Mouse (Mus musculus) E14TG2a.4 (cell line): Measurements from ENCODE around the gene Dcaf6.
"Not testable (repeated sequence)": the region's sequence is repeated elsewhere in the genome, so short reads cannot be mapped to it uniquely, and the experiment has no call there.

Experiments
- H3K27me3 ChIP-seq: 2 replicates; pipeline ENCODE4 v1.6.1; 2014; ENCODE audit warnings: low read length, control low read depth; ENCODE audit not compliant: insufficient read depth
- H3K36me3 ChIP-seq: 2 replicates; pipeline ENCODE4 v1.6.1; 2014; ENCODE audit warnings: low read length, control low read depth; ENCODE audit not compliant: insufficient read depth
- H3K4me1 ChIP-seq: replicated peaks from 2 replicates; pipeline ENCODE4 v1.6.1; 2014; ENCODE audit warnings: low read depth, low read length, control low read depth
- H3K4me3 ChIP-seq: replicated peaks from 2 replicates; pipeline ENCODE4 v1.5.1; 2014; ENCODE audit warnings: mild to moderate bottlenecking, low read length
- H3K9me3 ChIP-seq: 2 replicates; pipeline ENCODE4 v1.6.1; 2014; ENCODE audit warnings: low read length, control low read depth
- CTCF ChIP-seq: conservative IDR thresholded peaks from 2 replicates; pipeline ENCODE4 v1.5.1; 2014; ENCODE audit warnings: low read length
- NANOG ChIP-seq: IDR thresholded peaks from 2 replicates; pipeline ENCODE4 v1.6.1; 2014; ENCODE audit warnings: borderline replicate concordance, low read length, mixed read lengths
- POU5F1 ChIP-seq: IDR thresholded peaks from 2 replicates; pipeline ENCODE4 v1.6.1; 2014; ENCODE audit warnings: low read length, borderline replicate concordance

Dcaf6 gene

DNA sequence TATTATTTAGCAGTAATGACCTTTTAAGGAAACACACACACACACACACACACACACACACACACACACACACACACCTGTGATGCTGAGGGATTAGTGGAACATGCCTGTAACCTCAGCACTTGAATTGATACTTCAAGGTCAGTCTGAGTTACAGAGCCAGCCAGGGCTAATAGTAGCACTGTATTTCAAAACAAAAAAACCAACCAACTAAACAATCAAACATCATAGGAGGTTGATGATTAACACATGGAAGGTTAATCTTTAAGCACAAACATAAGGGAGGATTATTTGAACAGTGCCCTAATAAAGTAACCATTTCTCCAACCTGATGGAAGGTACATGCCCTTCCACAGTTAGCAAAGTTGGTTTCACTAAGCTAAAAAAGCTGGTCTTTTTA, 111.6 kb downstream of the Dcaf6 start:
- H3K27me3 ChIP-seq, result no peaks in the 10 kb centered on the region
- no peak overlapping the region for H3K4me3 ChIP-seq
- no peak for TF ChIP-seq CTCF
- TF ChIP-seq POU5F1, result no peak
- no peak for TF ChIP-seq NANOG
- no peaks in the 10 kb centered on the region for H3K4me1 ChIP-seq
- H3K36me3 ChIP-seq, result peaks cover 5% of the 10 kb centered on the region
- no peaks in the 10 kb centered on the region for H3K9me3 ChIP-seq

DNA sequence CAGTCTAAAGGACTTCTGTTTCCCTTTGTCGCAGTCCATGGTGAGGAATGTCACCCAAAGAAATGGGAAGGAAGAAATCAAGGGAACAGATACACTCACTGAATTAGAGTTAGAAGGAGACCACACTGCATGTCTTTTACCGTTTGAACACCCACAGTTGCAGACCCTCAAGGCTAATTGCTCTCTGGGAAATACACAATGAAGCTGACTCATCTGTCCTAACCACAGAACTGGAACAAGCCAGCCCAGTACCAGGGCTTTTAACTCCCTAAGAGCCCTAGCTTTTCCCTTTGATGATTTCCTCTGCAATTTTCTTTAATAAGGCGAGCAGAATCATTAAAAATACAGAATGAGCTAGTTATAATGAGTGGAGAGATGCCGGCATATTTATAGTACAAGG, 115.8 kb downstream of the Dcaf6 start:
- Histone ChIP-seq H3K36me3 (no peaks in the 10 kb centered on the region), H3K4me3 (no peak overlapping the region), H3K9me3 (no peaks in the 10 kb centered on the region), H3K4me1 (no peaks in the 10 kb centered on the region; the same call in 1 of the 2 replicates), H3K27me3 (no peaks in the 10 kb centered on the region)
- TF ChIP-seq POU5F1, result no peak
- TF ChIP-seq NANOG, result no peak; the same call in 1 of the 2 replicates
- TF ChIP-seq CTCF, result no peak

GRCm38 (mm10) chr1:165342126-165342525, 118.1 kb downstream of the Dcaf6 start:
- Histone ChIP-seq H3K4me3 (no peak overlapping the region), H3K27me3 (no peaks in the 10 kb centered on the region)

DNA sequence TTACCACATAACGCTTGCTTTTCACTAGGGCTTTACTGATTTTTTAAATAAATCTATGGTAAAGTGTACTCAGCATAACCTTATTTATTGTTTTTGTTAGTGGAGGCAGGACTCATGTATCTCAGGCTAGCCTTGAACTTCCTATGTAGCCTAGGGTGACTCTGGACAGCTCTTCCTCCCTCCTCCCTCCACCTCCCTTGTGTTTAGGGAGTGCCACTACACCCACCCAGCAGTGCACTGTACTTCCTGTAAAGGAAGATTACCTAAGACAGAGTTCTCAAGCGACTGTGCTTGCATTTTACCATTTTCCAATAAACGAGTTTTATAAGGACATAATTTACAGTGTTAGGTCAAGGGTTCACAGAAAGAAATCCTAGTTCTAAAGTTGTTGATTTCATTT, 127.5 kb downstream of the Dcaf6 start:
- no peaks in the 10 kb centered on the region for H3K9me3 ChIP-seq
- no peak overlapping the region for H3K4me3 ChIP-seq
- H3K4me1 ChIP-seq, result no peaks in the 10 kb centered on the region
- no peaks in the 10 kb centered on the region for H3K27me3 ChIP-seq
- no peaks in the 10 kb centered on the region for H3K36me3 ChIP-seq
- TF ChIP-seq POU5F1 (no peak), CTCF (no peak), NANOG (no peak)

More at GRCm38 (mm10) chr1:165342126-165342525, 118.1 kb downstream of the Dcaf6 start:
- TF ChIP-seq POU5F1, result no peak
- H3K4me1 ChIP-seq, result no peaks in the 10 kb centered on the region; the same call in 1 of the 2 replicates
- H3K36me3 ChIP-seq, result no peaks in the 10 kb centered on the region
- H3K9me3 ChIP-seq, result no peaks in the 10 kb centered on the region

DNA sequence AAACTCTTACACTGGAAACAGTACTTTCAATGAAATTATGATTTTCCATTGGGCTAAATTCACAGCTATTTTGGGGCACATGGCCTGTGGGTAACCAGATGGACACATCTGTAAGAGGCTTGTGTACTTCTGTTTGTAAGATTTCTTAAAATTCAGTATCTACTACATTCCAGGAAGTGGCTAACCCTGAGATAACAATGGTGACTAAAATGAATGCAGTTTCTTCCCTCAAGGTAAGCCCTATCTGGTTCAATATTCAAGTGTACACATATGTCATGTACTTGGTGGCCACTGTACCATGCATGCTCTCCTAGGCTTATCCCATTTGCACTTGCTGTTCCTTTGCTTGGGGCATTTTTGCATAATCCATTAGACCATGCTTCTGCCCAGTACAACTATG, 129.4 kb downstream of the Dcaf6 start:
- no peaks in the 10 kb centered on the region for H3K36me3 ChIP-seq
- TF ChIP-seq POU5F1, result no peak
- H3K27me3 ChIP-seq, result no peaks in the 10 kb centered on the region
- no peak overlapping the region for H3K4me3 ChIP-seq
- no peaks in the 10 kb centered on the region for H3K9me3 ChIP-seq
- H3K4me1 ChIP-seq, result no peaks in the 10 kb centered on the region

DNA sequence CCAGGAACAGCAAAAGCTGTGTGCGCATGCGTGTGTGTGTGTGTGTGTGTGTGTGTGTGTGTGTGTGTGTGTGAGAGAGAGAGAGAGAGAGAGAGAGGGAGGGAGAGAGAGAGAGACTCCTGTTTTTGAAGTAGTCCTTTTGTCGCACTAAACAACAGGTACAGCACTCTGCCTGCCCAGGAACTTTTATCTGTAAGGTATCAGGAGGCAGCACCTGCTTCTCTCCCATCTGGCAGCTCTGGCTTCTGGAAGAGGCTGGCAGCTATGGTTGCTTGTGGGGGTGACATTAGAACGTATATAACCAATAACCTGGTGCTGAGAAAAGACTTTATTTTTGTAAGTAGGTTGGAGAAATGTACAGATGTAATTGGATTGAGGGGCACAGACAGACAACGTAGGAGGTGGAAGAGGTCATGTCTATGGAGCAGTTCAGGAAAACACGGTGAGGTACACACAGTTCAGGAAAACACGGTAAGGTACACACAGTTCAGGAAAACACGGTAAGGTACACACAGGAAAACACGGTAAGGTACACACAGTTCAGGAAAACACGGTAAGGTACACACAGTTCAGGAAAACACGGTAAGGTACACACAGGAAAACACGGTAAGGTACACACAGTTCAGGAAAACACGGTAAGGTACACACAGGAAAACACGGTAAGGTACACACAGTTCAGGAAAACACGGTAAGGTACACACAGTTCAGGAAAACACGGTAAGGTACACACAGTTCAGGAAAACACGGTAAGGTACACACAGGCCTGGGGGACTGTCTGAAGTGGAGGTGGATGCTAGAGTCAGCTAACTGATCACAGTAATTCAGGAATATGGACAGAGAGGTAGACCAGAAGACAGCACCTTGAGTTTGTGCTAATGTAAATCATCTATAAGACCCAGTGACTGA, 131.6 kb downstream of the Dcaf6 start:
- H3K4me1 ChIP-seq, H3K9me3 ChIP-seq, H3K4me3 ChIP-seq, H3K27me3 ChIP-seq, H3K36me3 ChIP-seq: not testable (repeated sequence)

DNA sequence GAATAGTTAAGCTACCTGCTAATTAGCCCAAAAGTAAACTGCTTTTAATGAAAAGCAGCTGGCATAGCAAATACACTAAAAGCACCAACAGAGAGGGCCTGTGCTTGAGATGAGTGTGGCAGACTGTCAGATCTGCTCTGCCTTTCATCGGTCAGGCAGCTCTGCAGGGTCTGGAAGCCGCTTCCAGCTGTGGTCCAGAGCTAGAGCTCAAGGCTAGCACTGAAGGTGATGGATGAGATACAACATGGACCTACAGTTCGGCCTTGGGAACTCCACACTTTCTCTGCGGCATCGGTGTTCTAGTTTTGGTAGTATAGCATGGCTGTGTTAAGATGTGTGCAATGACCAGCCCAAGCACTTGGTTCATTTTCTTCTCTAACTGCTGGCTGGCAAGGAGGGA, 132.4 kb downstream of the Dcaf6 start:
- no peak for TF ChIP-seq POU5F1
- TF ChIP-seq CTCF, result no peak
- TF ChIP-seq NANOG, result no peak
- H3K4me3 ChIP-seq, result no peak overlapping the region
- 0 out of 2 replicates have a peak, but pooled peaks cover 3% of the 10 kb centered on the region for H3K4me1 ChIP-seq
- no peaks in the 10 kb centered on the region for H3K9me3 ChIP-seq
- no peaks in the 10 kb centered on the region for H3K36me3 ChIP-seq
- H3K27me3 ChIP-seq, result no peaks in the 10 kb centered on the region

DNA sequence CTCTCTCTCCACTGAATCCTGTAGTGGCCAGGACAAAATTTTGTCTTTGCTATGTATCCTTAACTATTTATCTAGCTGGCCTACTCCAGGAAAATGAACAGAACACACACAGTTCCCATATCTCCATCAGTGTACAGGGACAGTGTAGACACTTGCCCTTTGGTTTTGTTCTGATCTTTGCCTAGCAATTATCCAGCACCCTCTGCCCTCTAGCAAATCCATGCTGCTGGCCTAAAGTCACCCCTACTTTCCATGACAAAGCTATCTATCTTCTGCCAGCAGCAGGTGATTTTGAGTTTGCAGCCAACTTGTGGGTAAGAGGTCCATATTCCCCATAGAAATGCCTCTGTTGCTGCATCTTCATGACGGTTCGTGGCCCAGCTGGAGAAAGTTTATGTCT, 132.9 kb downstream of the Dcaf6 start:
- Histone ChIP-seq H3K9me3 (no peaks in the 10 kb centered on the region), H3K36me3 (no peaks in the 10 kb centered on the region), H3K27me3 (no peaks in the 10 kb centered on the region), H3K4me3 (no peak overlapping the region), H3K4me1 (0 out of 2 replicates have a peak, but pooled peaks cover 4% of the 10 kb centered on the region)
- TF ChIP-seq CTCF (no peak), POU5F1 (no peak), NANOG (no peak)

DNA sequence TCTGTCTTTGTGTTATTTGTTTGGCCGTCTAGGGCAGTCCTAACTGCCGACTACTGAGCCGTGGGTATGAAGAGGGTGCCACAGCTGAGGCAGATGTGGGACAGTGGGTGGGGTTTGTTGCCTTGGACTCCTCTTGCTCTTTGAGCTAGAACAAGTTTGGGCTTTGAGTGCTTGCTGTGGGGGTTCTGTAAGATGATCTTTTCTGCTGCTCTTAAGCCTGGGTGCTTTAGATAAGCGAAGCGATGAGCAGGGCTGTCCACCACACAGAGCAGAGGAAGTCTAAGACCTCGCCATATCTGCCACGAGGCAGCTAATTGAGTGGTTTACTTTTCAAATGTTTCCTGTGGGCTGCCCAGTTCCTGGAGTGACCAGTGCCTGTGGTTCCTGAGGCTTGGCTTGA, 137.3 kb downstream of the Dcaf6 start:
- TF ChIP-seq POU5F1, result no peak
- no peak for TF ChIP-seq CTCF
- no peak for TF ChIP-seq NANOG
- peaks cover 9% of the 10 kb centered on the region for H3K4me1 ChIP-seq
- no peak overlapping the region for H3K4me3 ChIP-seq
- no peaks in the 10 kb centered on the region for H3K9me3 ChIP-seq
- no peaks in the 10 kb centered on the region for H3K36me3 ChIP-seq
- no peaks in the 10 kb centered on the region for H3K27me3 ChIP-seq
